Mouse (Mus musculus) bone marrow macrophage, adult 2 months (primary cell): Measurements from ENCODE around the gene Als2cl.

Experiments used
- CTCF ChIP-seq: IDR thresholded peaks from 2 replicates; pipeline ENCODE4 v1.5.1; 2012; ENCODE audit warnings: low read depth, mild to moderate bottlenecking, low read length, moderate library complexity
- POLR2A ChIP-seq: IDR thresholded peaks from 2 replicates; pipeline ENCODE4 v1.6.1; 2012; ENCODE audit warnings: mild to moderate bottlenecking, low read depth, low read length, borderline replicate concordance

- no peak for TF ChIP-seq CTCF
- TF ChIP-seq POLR2A: no peak
Observed at GRCm38 (mm10) chr9:110888935-110889334, 9.3 kb downstream of the Als2cl start.
